Mouse (Mus musculus) thymus, postnatal 25 days (tissue): ENCODE results near the gene Nckap1l.
"Not testable (repeated sequence)": the region's sequence is repeated elsewhere in the genome, so short reads cannot be mapped to it uniquely, and the experiment has no call there.

Experiments
- DNase-seq: peaks from one replicate; pipeline ENCODE4 v3.0.0; 2022

Nckap1l gene

DNA sequence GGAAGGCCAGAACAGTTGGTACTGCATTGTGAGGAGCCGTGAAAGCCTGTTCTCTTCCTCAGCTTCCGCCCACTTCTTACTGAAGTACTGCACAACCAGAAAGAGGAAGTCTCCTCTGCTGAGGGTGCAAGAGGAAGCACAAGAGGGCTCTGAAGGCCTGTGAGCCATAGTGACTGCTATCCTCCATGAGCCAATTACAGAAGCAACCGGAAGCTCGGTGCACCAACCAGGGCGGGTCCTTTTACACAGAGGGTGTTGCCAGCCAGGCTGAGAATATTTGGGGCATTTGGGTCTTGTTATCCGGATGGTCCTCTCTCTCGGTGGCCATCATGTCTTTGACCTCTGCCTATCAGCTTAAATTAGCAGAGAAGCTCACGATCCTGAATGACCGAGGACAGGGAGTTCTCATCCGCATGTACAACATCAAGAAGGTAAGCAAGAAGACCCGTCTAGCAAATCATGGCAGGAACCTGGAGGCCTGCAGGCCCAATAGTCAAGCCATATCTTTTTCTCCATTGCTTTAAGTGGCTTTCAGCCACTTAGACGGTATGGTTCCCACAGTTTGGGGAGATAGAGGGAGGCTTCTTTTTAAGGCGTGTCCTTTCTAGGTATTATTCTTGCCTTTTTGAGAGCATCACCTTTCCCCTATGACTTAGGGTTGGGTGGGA lies at the start of gene Nckap1l:
Nckap1l (plus strand) TSS at position 244 of the 668 bp plus-strand sequence.
- peak; percentile 83 for DNase-seq

DNA sequence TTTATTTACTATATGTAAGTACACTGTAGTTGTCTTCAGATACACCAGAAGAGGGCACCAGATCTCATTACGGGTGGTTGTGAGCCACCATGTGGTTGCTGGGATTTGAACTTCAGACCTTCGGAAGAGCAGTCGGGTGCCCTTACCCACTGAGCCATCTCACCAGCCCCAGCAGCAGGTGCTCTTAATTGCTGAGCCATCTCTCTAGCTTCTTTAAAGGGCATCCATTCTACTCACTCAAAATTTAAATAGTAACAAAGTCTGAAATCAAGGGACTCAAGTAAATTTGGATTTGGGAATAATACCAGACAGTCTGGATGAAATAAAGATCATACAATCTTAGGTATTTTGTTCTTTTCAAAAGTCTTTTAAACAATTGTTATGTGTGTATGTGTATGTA lies 48.0 kb upstream of the Nckap1l start:
- DNase-seq, result not testable (repeated sequence)

DNA sequence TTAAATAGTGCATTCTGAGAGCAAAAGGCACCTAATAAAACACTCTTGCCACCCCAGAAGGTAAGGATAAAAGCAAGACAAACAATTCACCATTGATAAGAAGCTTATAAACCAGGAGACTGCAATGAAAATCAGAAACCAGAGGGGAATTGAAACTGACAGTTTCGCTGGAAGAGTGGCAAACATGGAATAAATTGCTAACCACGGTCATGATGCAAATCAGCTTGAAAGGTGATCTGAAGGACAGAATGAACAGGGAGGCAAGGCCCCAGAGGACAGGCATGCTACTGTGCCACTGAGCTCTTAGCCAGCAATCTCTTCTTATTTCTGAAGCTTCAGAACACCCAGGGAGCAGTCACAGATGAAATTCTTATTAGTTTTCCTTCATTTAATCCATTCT lies 26.6 kb upstream of the Nckap1l start:
- no peak for DNase-seq

GRCm38 (mm10) chr15:103430241-103430640 lies 23.4 kb upstream of the Nckap1l start, which contains the start of gene Gtsf1:
Gene Gtsf1 (minus strand): TSS chr15:103430470.
- DNase-seq, result no peak

GRCm38 (mm10) chr15:103445966-103446365 lies 7.6 kb upstream of the Nckap1l start:
- DNase-seq, result not testable (repeated sequence)

DNA sequence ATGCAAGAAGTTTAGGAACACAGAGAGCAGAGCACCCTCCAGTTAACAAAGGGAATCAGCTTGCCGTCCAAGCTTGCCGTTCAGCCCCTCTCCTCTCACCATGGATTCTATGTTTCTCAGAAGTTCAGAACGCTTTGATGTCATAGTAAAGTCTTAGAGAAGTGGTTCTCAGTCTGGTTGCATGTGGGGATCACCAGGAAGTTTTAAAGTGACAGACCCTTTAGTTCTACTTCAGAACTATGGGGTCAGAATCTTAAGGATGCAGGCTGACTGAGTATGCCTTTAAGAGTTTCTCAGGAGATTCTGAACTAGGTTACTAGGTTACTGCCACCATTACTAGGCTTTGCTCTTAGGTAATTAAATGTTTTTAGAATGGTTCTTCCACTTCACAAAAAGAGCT lies 5.2 kb upstream of the Nckap1l start, which contains the start of gene Gtsf2:
Gtsf2 (minus strand) TSS at position 101 of the 400 bp plus-strand sequence.
- DNase-seq, result no peak

GRCm38 (mm10) chr15:103454449-103454848 lies 855 bp downstream of the Nckap1l start:
- DNase-seq, result peak; percentile 7

DNA sequence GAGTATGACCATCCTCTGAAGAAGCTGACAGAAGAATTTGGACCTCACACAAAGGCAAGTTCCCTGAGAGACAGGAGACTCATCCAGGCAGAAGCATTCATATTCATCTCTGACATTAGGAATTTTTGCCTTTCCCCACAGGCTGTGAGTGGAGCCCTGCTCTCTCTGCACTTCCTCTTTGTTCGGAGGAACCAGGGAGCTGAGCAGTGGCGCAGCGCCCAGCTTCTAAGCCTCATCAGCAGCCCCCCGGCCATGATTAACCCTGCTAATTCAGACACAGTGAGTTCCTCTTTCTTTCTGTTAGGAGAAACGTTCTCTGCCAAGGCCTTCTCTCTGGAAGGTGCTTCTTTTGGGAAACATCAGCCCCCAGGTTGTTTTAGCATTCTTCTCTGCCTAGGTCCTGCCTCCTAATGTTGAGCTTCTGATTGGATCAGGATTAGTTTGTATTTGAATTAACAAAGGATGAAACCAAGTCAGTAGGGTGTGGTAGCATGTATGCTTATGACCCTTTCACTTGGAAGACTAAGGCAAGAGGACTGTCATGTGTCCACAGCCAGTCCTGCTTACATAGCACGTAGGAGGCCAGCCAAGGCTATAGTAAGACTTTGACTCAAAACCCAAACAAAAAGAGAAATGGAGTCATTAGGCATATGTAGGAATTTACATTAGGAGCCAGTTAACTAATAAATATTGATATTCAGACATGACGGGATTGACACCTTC lies 9.1 kb downstream of the Nckap1l start:
- no peak for DNase-seq

- no peak for DNase-seq
Observed at GRCm38 (mm10) chr15:103471488-103472194, 18.0 kb downstream of the Nckap1l start.

GRCm38 (mm10) chr15:103472265-103472664 lies 18.7 kb downstream of the Nckap1l start:
- no peak for DNase-seq

GRCm38 (mm10) chr15:103473182-103473581 lies 19.6 kb downstream of the Nckap1l start:
- DNase-seq, result no peak

DNA sequence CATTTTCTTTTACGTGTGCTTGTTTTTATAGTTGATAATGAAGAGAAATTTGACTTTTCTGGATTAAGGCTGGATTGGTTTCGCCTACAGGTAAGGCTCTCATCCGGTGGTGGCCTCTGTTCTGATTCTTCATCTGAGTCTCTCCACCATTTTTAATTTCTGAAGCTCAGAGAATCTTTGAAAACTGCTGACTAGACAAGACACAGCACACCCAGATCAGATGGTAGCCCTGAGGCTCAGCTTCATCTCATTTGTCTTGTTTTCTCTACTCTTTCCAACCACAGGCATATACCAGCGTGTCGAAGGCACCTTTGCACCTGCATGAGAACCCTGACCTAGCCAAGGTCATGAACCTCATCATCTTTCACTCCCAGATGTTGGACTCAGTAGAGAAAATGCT lies 20.2 kb downstream of the Nckap1l start:
- no peak for DNase-seq

GRCm38 (mm10) chr15:103479080-103479606 lies 25.5 kb downstream of the Nckap1l start:
- DNase-seq, result no peak

GRCm38 (mm10) chr15:103480129-103480528 lies 26.5 kb downstream of the Nckap1l start:
- no peak for DNase-seq

DNA sequence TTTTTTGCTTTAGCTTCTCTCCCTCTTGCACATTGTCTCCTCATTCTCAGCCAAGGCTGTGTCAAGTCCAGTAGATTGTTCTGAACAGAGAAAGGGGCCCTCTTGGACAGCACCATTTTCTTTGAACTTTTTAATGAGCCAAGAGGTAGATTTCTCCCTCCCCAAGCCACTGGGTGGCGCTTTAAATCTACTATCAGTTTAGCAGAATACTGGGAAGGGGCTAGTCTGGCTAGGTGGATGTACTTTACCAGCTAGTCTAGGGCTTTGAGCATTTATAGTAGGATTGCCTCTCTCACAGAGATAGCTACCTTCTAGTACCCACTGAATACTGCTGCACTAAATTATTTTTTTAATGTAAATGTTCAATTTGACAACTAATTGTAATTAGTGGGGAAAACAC lies 28.9 kb downstream of the Nckap1l start:
- no peak for DNase-seq

DNA sequence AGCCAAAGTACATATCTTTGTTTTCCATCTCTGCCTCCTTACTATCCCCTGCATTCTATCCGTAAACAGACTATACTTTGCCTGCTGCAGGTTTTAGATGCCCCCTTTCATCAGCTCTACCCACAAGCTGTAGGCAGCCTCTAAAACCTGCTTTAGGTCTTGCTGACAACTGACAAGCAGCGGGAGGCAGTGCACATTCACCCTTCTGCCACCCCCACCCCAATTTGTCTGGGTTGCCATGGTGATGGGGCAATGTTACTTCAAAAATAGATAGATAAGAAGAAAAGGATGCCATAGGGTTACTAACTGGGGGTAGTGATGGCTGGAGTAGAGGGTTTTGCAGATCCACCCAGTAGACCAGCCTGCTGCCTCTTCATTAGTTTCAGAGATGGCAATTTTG lies 30.9 kb downstream of the Nckap1l start:
- DNase-seq, result no peak

GRCm38 (mm10) chr15:103485106-103485505 lies 31.5 kb downstream of the Nckap1l start:
- no peak for DNase-seq

GRCm38 (mm10) chr15:103486658-103487057 lies 33.1 kb downstream of the Nckap1l start:
- no peak for DNase-seq

DNA sequence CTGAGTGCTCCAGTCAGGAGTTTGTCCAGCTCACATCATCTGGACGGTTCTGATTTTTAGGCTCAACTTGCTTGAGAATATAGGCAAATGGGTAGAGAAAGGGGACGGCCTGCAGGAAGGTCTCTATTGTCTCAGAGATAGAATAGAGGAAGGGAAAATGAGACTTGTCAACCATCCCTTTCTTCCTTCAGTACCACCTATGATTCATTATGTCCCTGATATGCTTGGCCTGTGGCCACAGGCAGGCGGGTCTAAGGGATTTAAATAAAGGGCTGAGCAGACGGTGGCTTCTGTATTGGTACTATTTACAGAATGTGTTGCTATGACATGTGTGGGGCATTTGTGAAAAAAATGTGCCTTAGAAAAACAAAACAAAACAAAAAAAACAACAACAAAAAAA lies 34.7 kb downstream of the Nckap1l start:
- no peak for DNase-seq

GRCm38 (mm10) chr15:103496204-103497140 lies 42.9 kb downstream of the Nckap1l start:
- DNase-seq, result no peak

- DNase-seq, result no peak
Observed at GRCm38 (mm10) chr15:103498157-103498556, 44.6 kb downstream of the Nckap1l start.

- DNase-seq, result no peak
Observed at GRCm38 (mm10) chr15:103500723-103501122, 47.1 kb downstream of the Nckap1l start.
